Mouse (Mus musculus): ENCODE data around the gene Atp6v1c2. TPM values are rescaled to one million over a fixed set of nuclear protein-coding genes. Genes with fewer than 3 reads are reported as not detected.

The Atp6v1c2 gene
- total and polyA plus RNA-seq, 3 experiments: not detected

GRCm38 (mm10) chr12:17347327-17348047, 18.3 kb upstream of the Atp6v1c2 start:
- H3K27ac ChIP-seq (ENCODE audit: control insufficient read depth, low read depth, low read length): peak overlapping the region; percentile 78
- TF ChIP-seq BHLHE40 (IDR thresholded peaks at IDR 0.05; ENCODE audit: borderline replicate concordance, low read depth, low read length): no peak
- no peak for TF ChIP-seq UBTF (IDR thresholded peaks at IDR 0.05; ENCODE audit: borderline replicate concordance, insufficient read depth, low read depth, low read length)
- no peak for TF ChIP-seq MAZ (IDR thresholded peaks at IDR 0.05; ENCODE audit: low read depth, low read length)
- no peak for TF ChIP-seq CTCF (IDR thresholded peaks at IDR 0.05 in 2 of 3, conservative IDR thresholded peaks at IDR 0.05 in 1 of 3; ENCODE audit: control insufficient read depth in 1 of 3, insufficient read depth in 1 of 3, low read depth in 2 of 3, low read length in 3 of 3, poor library complexity in 1 of 3, severe bottlenecking in 1 of 3)
- no peak for TF ChIP-seq ELF1 (IDR thresholded peaks at IDR 0.05; ENCODE audit: low read depth, low read length)
- DNase-seq (ENCODE audit: low read depth, low spot score): no peak

DNA sequence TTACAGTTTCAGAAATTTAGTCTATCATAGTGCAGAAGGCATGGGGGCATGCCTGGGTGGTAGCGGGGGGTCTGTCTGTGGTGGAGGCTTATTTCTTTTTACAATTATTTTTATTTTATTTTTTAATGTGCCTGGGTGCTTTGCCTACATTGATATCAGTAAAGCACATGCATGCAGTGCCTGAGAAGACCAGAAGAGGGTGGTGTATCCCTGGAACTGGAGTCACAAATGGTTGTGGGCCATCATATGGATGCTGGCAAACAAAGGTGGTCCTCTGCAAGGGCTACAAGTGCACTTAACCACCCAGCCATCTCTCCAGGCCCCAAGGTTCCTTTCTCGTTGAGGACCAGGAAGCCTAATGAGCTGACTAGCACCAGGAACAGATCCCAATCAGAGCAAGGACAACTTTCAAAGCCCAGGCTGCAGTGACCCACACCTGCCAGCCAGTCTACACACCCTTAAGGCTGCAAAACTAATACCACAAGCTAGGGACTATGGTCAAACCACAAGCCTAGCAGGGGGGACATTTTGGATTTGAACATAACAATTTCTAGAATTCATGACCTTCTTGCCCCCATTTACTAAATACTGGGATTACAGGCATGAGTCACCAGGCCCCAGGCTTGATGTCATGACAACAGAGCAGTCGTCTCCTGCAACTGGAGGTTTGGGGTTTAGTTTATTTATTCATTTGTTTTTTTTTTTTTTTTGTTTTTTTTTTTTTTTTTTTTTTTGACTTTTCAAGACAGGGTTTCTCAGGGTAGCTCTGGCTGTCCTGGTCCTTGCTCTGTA, 10.2 kb upstream of the Atp6v1c2 start:
- H3K36me3 ChIP-seq (ENCODE audit: control insufficient read depth in 1 of 2, insufficient read depth in 2 of 2, low read length in 2 of 2): no peaks in the 10 kb centered on the region
- TF ChIP-seq SMC3 (IDR thresholded peaks at IDR 0.05; ENCODE audit: low read depth, low read length): peak; percentile 37
- no peak for TF ChIP-seq TCF12 (IDR thresholded peaks at IDR 0.05; ENCODE audit: low read depth, low read length)
- peak; percentile 11 to 38 (median 25); a peak in 3 of 6 replicates for TF ChIP-seq CTCF (IDR thresholded peaks at IDR 0.05 in 2 of 3, conservative IDR thresholded peaks at IDR 0.05 in 1 of 3; ENCODE audit: control insufficient read depth in 1 of 3, insufficient read depth in 1 of 3, low read depth in 2 of 3, low read length in 3 of 3, poor library complexity in 1 of 3, severe bottlenecking in 1 of 3)
- TF ChIP-seq ETS1 (IDR thresholded peaks at IDR 0.05; ENCODE audit: low read depth, low read length): no peak
- no peak for TF ChIP-seq NRF1 (IDR thresholded peaks at IDR 0.05; ENCODE audit: insufficient read depth, low read depth, low read length, poor library complexity, severe bottlenecking)
- TF ChIP-seq RAD21 (IDR thresholded peaks at IDR 0.05; ENCODE audit: low read depth, low read length): peak; percentile 36
- no peak for TF ChIP-seq RCOR1 (IDR thresholded peaks at IDR 0.05; ENCODE audit: low read depth, low read length)
- no peaks in the 10 kb centered on the region for H3K4me1 ChIP-seq (ENCODE audit: control insufficient read depth in 1 of 2, insufficient read depth in 2 of 2, low read length in 2 of 2)
- no peak overlapping the region for H3K4me3 ChIP-seq (ENCODE audit: control insufficient read depth in 1 of 2, insufficient read depth in 1 of 2, low read depth in 2 of 2, low read length in 2 of 2)
- DNase-seq (ENCODE audit: low read depth, low spot score): peak; percentile 46
- H3K27ac ChIP-seq (ENCODE audit: control insufficient read depth, low read depth, low read length): no peak overlapping the region
- H3K9ac ChIP-seq (ENCODE audit: control insufficient read depth, low read depth, low read length, poor library complexity, severe bottlenecking): no peak overlapping the region
- H3K79me2 ChIP-seq (ENCODE audit: control insufficient read depth, insufficient read depth, low read length, poor library complexity): no peaks in the 10 kb centered on the region
- H3K27me3 ChIP-seq (ENCODE audit: control insufficient read depth in 1 of 2, insufficient read depth in 2 of 2, low read length in 2 of 2): no peaks in the 10 kb centered on the region
- no peaks in the 10 kb centered on the region for H3K9me3 ChIP-seq (replicated peaks; ENCODE audit: insufficient read depth, low read length)

More at GRCm38 (mm10) chr12:17347327-17348047, 18.3 kb upstream of the Atp6v1c2 start:
- peak overlapping the region; percentile 69 for H3K9ac ChIP-seq (ENCODE audit: control insufficient read depth, low read depth, low read length, poor library complexity, severe bottlenecking)
- H3K36me3 ChIP-seq (ENCODE audit: control insufficient read depth in 1 of 2, insufficient read depth in 2 of 2, low read length in 2 of 2): peaks cover 0 to 13% of the 10 kb centered on the region in 2 experiments; a peak in 2 of 4 replicates
- H3K4me3 ChIP-seq (ENCODE audit: control insufficient read depth in 1 of 2, insufficient read depth in 1 of 2, low read depth in 2 of 2, low read length in 2 of 2): peak overlapping the region; percentile 70 to 81
- H3K27me3 ChIP-seq (ENCODE audit: control insufficient read depth in 1 of 2, insufficient read depth in 2 of 2, low read length in 2 of 2): no peaks in the 10 kb centered on the region
- no peaks in the 10 kb centered on the region for H3K9me3 ChIP-seq (replicated peaks; ENCODE audit: insufficient read depth, low read length)
- peaks cover 27% of the 10 kb centered on the region for H3K79me2 ChIP-seq (ENCODE audit: control insufficient read depth, insufficient read depth, low read length, poor library complexity)
- peaks cover 3 to 10% of the 10 kb centered on the region in 2 experiments; a peak in 3 of 4 replicates for H3K4me1 ChIP-seq (ENCODE audit: control insufficient read depth in 1 of 2, insufficient read depth in 2 of 2, low read length in 2 of 2)
